Mouse (Mus musculus) inflammation-experienced regulatory T-cells, adult 6 months (primary cell): ENCODE measurements around the gene Kcnh5. TPM values are rescaled to one million over a fixed set of nuclear protein-coding genes. Genes with fewer than 3 reads are reported as not detected.

Experiments
- ATAC-seq: one replicate; pipeline ENCODE4 v1.8.0; 2017
- polyA plus RNA-seq, 3 experiments: library from polyadenylated mRNA; unstranded; fragments of 100-300 nt; shearing (Covaris generic); gene quantifications; one replicate each; pipeline ENCODE4 v1.2.1; 2017

The Kcnh5 gene
- not detected for polyA plus RNA-seq

GRCm38 (mm10) chr12:75176691-75177645, at the start of gene Kcnh5:
TSS of gene Kcnh5 (minus strand) at chr12:75177332.
- no peak for ATAC-seq

GRCm38 (mm10) chr12:75223966-75224365, 46.8 kb upstream of the Kcnh5 start:
- ATAC-seq, result no peak

GRCm38 (mm10) chr12:75189413-75189812, 12.3 kb upstream of the Kcnh5 start:
- no peak for ATAC-seq

- ATAC-seq, result no peak
Measured at GRCm38 (mm10) chr12:75182646-75183045, 5.5 kb upstream of the Kcnh5 start.

- no peak for ATAC-seq
Measured at GRCm38 (mm10) chr12:75179491-75179890, 2.4 kb upstream of the Kcnh5 start.

GRCm38 (mm10) chr12:75177646-75178030, 506 bp upstream of the Kcnh5 start:
- ATAC-seq, result no peak

GRCm38 (mm10) chr12:75175931-75176565, 1.1 kb downstream of the Kcnh5 start:
- ATAC-seq, result no peak

GRCm38 (mm10) chr12:75170970-75171369, 6.2 kb downstream of the Kcnh5 start:
- ATAC-seq, result no peak

GRCm38 (mm10) chr12:75153076-75153568, 24.0 kb downstream of the Kcnh5 start:
- no peak for ATAC-seq

GRCm38 (mm10) chr12:75139792-75140191, 37.3 kb downstream of the Kcnh5 start:
- ATAC-seq, result no peak

GRCm38 (mm10) chr12:75091921-75092320, 85.2 kb downstream of the Kcnh5 start:
- no peak for ATAC-seq

GRCm38 (mm10) chr12:75090957-75091356, 86.2 kb downstream of the Kcnh5 start:
- ATAC-seq, result no peak

GRCm38 (mm10) chr12:75077175-75077574, 100.0 kb downstream of the Kcnh5 start:
- ATAC-seq, result no peak

GRCm38 (mm10) chr12:75071043-75071442, 106.1 kb downstream of the Kcnh5 start:
- no peak for ATAC-seq

GRCm38 (mm10) chr12:75062571-75062970, 114.6 kb downstream of the Kcnh5 start:
- no peak for ATAC-seq

GRCm38 (mm10) chr12:75061731-75062130, 115.4 kb downstream of the Kcnh5 start:
- no peak for ATAC-seq

GRCm38 (mm10) chr12:75053731-75054130, 123.4 kb downstream of the Kcnh5 start:
- ATAC-seq, result no peak

GRCm38 (mm10) chr12:75036694-75037093, 140.4 kb downstream of the Kcnh5 start:
- ATAC-seq, result no peak

GRCm38 (mm10) chr12:75031970-75032864, 144.9 kb downstream of the Kcnh5 start:
- no peak for ATAC-seq

- no peak for ATAC-seq
Measured at GRCm38 (mm10) chr12:74971187-74971586, 205.9 kb downstream of the Kcnh5 start.

- ATAC-seq, result no peak
Measured at GRCm38 (mm10) chr12:74969420-74969819, 207.7 kb downstream of the Kcnh5 start.

- ATAC-seq, result no peak
Measured at GRCm38 (mm10) chr12:74966266-74966665, 210.9 kb downstream of the Kcnh5 start.

GRCm38 (mm10) chr12:74952661-74953060, 224.5 kb downstream of the Kcnh5 start:
- ATAC-seq, result no peak
